Mouse (Mus musculus) intestine, postnatal 0 days (tissue): ENCODE results near the gene Rab12. TPM values are rescaled to one million over a fixed set of nuclear protein-coding genes. Genes with fewer than 3 reads are reported as not detected.

Experiments
- ATAC-seq: fragments of 200-750 bp; cut with Nextera tagmentation; 2 replicates; pipeline ENCODE4 v1.8.0; 2017; ENCODE audit warnings: mild to moderate bottlenecking, moderate TSS enrichment, moderate library complexity
- H3K27ac ChIP-seq: fragments of 300-500 bp; sonication (generic); 2 replicates; pipeline ENCODE4 v1.5.1; 2014; ENCODE audit warnings: mild to moderate bottlenecking, low read depth, low read length, moderate library complexity
- H3K27me3 ChIP-seq: fragments of 300-500 bp; sonication (generic); replicated peaks from 2 replicates; pipeline ENCODE4 v1.6.1; 2014; ENCODE audit warnings: low read length, mixed read lengths; ENCODE audit not compliant: control insufficient read depth, insufficient read depth
- H3K36me3 ChIP-seq: fragments of 300-500 bp; sonication (generic); 2 replicates; pipeline ENCODE4 v1.6.1; 2014; ENCODE audit warnings: mild to moderate bottlenecking, moderate library complexity; ENCODE audit not compliant: control insufficient read depth, insufficient read depth
- H3K4me1 ChIP-seq: fragments of 300-500 bp; sonication (generic); replicated peaks from 2 replicates; pipeline ENCODE4 v1.6.1; 2014; ENCODE audit warnings: antibody characterized with exemption, low read length, mixed read lengths; ENCODE audit not compliant: control insufficient read depth, insufficient read depth
- H3K4me2 ChIP-seq: fragments of 300-500 bp; sonication (generic); replicated peaks from 2 replicates; pipeline ENCODE4 v1.6.1; 2014; ENCODE audit warnings: low read depth, mild to moderate bottlenecking, moderate library complexity
- H3K4me3 ChIP-seq: fragments of 300-500 bp; sonication (generic); 2 replicates; pipeline ENCODE4 v1.5.1; 2014; ENCODE audit warnings: low read depth, low read length
- H3K9ac ChIP-seq: fragments of 300-500 bp; sonication (generic); 2 replicates; pipeline ENCODE4 v1.6.1; 2014; ENCODE audit warnings: mild to moderate bottlenecking, low read depth, low read length
- H3K9me3 ChIP-seq: fragments of 300-500 bp; sonication (generic); 2 replicates; pipeline ENCODE4 v1.6.1; 2016; ENCODE audit warnings: mixed run types; ENCODE audit not compliant: control insufficient read depth
- CTCF ChIP-seq: sonication (generic); IDR thresholded peaks from 2 replicates; pipeline ENCODE4 v1.5.1; 2016; ENCODE audit warnings: low read depth, mild to moderate bottlenecking, control low read depth, antibody characterized with exemption, moderate library complexity
- WGBS: fragments of 180-500 bp; shearing (Covaris S2); extraction: QIAGEN DNeasy Blood & Tissue Kit; methylation state at CpG from one replicate; pipeline ENCODE4 v1.1.7; 2014; 5-methylcytosine and 5-hydroxymethylcytosine counted together
- polyA plus RNA-seq: library from polyadenylated mRNA; unstranded; fragments of >200 nt; fragmentation: Nextera tagmentation; extraction: Ambion mirVana; gene quantifications from 2 replicates; pipeline ENCODE4 v1.2.1, GENCODE M21; 2015

Rab12 gene
- polyA plus RNA-seq, 1 experiment from 2014 or later, result 20.1 TPM

DNA sequence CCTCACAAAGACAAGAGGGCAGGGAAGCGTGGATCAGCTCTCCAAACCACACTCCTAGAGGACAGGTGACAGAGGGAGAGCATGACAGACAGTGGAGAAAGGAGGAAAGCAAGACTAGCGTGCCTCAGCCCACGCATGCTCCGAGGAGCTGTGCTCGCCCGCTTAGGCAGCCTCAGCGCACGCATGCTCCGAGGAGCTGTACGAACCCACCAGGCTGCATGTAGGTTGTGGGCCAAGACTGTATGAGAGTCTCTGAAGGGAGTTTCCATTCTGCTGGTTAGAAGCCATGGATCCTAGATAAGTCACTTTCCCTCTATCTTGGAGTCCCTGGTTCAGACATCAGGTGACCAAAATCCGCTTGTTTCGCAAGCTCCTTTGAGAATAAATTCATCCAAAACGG lies 40.2 kb downstream of the Rab12 start:
- Histone ChIP-seq H3K9ac (no peak overlapping the region), H3K4me3 (peak overlapping the region; percentile 11; the same call in 1 of the 2 replicates), H3K27me3 (0 out of 2 replicates have a peak, but pooled peaks cover 9% of the 10 kb centered on the region), H3K4me1 (no peaks in the 10 kb centered on the region), H3K36me3 (no peaks in the 10 kb centered on the region), H3K27ac (no peak overlapping the region), H3K9me3 (no peaks in the 10 kb centered on the region), H3K4me2 (peak overlapping the region; percentile 37)
- no peak for TF ChIP-seq CTCF
- ATAC-seq, result no peak
- 31% methylated on average over 13 of the region's 13 CpGs for WGBS

DNA sequence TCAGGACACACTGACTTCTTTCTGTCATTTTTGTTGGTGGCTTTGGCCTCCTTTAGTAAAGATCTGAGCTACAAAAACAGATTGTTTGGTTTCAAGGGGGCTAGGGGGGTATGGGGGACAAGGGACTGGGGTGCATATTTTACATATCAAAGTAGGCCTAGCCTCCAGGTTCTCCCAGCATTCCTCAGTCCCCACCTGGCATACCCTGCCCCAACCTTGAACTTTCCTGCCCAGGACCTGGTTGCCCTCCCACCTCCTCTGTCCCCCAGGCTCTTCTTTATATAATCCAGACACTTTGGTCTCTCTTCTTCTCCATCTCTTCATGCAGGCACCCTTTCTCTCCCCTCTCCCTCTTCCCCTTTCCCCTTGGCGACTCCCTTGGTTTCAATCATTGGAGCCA lies 46.3 kb downstream of the Rab12 start:
- no peak for TF ChIP-seq CTCF
- 89% methylated on average over 1 of the region's 1 CpGs for WGBS
- no peak overlapping the region for H3K9ac ChIP-seq
- H3K27me3 ChIP-seq, result no peaks in the 10 kb centered on the region
- H3K4me3 ChIP-seq, result no peak overlapping the region
- H3K9me3 ChIP-seq, result no peaks in the 10 kb centered on the region
- no peak for ATAC-seq
- H3K27ac ChIP-seq, result no peak overlapping the region
- no peak overlapping the region for H3K4me2 ChIP-seq
- no peaks in the 10 kb centered on the region for H3K36me3 ChIP-seq
- no peaks in the 10 kb centered on the region for H3K4me1 ChIP-seq

DNA sequence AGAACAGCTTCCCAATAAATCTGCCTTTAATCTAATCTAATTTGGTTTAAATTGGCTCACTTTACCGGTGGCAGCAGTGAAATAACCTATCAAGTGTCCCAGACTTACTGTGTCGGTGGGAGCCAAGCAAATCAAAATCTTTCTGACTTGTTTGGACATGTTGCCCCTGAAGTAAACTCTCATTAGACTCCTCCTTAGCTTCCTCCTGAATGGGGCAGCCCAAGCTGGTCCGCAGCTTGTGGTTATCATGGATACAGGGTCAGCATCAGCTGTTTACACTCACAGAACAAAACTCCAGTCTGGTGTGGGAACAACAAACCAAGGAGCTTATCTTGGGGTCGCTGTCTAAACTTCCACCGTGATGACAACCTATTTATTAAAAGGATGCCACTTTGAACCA lies 47.8 kb downstream of the Rab12 start:
- ATAC-seq, result no peak
- TF ChIP-seq CTCF, result no peak
- H3K27me3 ChIP-seq, result no peaks in the 10 kb centered on the region
- WGBS, result 47% methylated on average over 5 of the region's 5 CpGs
- no peak overlapping the region for H3K4me3 ChIP-seq
- no peak overlapping the region for H3K9ac ChIP-seq
- H3K27ac ChIP-seq, result no peak overlapping the region
- H3K36me3 ChIP-seq, result no peaks in the 10 kb centered on the region
- no peaks in the 10 kb centered on the region for H3K4me1 ChIP-seq
- no peaks in the 10 kb centered on the region for H3K9me3 ChIP-seq
- no peak overlapping the region for H3K4me2 ChIP-seq

DNA sequence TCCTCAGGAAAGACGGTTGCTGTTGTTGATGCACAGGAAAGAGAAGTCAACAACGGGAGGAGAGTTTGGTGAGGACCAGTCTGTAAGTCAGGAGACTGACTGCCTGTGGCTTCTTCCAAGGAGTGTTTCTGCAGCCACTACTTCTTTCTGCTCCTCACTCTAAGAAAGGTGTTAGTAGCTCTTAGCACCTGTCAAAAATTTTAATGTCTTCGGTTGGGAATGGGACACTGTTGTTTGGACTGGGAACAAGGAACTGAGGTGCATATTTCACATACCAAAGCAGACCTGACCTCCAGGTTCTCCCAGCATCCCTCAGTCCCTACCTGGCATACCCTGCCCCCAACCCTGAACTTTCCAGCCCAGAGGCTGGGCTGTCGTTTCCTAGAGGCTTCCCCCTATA lies 48.3 kb downstream of the Rab12 start:
- no peak for ATAC-seq
- 58% methylated on average over 4 of the region's 4 CpGs for WGBS
- H3K4me2 ChIP-seq, result no peak overlapping the region

DNA sequence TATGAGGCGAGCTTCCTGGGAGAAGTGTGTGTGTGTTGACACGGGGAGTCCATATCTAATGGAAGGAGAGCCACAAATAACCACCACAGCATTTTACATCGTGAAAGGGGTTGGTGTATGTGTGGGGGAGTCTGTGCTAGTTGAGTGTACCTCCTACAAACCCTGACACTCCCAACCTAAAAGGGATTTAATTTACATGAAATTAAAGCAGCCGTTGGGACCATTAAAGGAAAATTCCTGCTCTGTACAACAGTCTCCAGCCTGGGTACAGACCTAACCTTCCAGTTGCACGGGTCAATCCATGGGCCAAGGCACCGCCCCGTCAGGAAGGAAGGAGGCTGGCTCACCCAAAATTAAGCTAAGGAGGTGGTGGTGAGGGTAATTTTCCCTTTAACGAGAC lies 49.5 kb downstream of the Rab12 start:
- Histone ChIP-seq H3K4me3 (no peak overlapping the region), H3K9ac (no peak overlapping the region), H3K36me3 (no peaks in the 10 kb centered on the region), H3K4me1 (no peaks in the 10 kb centered on the region), H3K9me3 (no peaks in the 10 kb centered on the region), H3K27me3 (no peaks in the 10 kb centered on the region), H3K27ac (no peak overlapping the region), H3K4me2 (no peak overlapping the region)
- TF ChIP-seq CTCF, result no peak
- no peak for ATAC-seq
- WGBS, result 55% methylated on average over 8 of the region's 8 CpGs

More for the DNA sequence above, 48.3 kb downstream of the Rab12 start:
- Histone ChIP-seq H3K9me3 (no peaks in the 10 kb centered on the region), H3K27me3 (no peaks in the 10 kb centered on the region), H3K27ac (no peak overlapping the region), H3K9ac (no peak overlapping the region), H3K36me3 (no peaks in the 10 kb centered on the region), H3K4me3 (no peak overlapping the region), H3K4me1 (no peaks in the 10 kb centered on the region)
- TF ChIP-seq CTCF, result no peak

DNA sequence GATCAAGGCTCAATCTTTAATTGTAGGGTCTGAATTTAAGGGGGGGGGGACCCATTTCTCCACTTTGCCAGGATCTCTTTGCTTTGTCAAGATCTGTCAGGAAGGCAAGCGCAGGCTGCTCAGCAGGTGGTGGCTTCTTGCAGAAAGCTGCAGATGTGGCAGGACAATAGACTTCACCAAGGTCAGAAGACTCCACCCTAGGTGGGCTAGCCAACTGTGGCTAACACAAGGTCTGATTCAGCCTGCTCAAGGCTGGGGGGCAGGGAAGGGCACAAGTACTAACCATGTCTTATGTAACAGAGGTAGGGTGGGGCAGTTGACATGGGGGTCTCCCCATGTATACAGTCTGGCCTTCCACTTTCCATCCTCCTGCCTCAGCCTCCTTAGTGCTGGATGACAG lies 62.3 kb downstream of the Rab12 start:
- H3K4me2 ChIP-seq, result no peak overlapping the region
- 0 out of 2 replicates have a peak, but pooled peaks cover 3% of the 10 kb centered on the region for H3K27me3 ChIP-seq
- no peaks in the 10 kb centered on the region for H3K36me3 ChIP-seq
- no peak for ATAC-seq
- H3K9ac ChIP-seq, result no peak overlapping the region
- WGBS, result 84% methylated on average over 1 of the region's 1 CpGs
- H3K27ac ChIP-seq, result no peak overlapping the region
- no peaks in the 10 kb centered on the region for H3K4me1 ChIP-seq
- no peaks in the 10 kb centered on the region for H3K9me3 ChIP-seq
- H3K4me3 ChIP-seq, result no peak overlapping the region
- TF ChIP-seq CTCF, result no peak

DNA sequence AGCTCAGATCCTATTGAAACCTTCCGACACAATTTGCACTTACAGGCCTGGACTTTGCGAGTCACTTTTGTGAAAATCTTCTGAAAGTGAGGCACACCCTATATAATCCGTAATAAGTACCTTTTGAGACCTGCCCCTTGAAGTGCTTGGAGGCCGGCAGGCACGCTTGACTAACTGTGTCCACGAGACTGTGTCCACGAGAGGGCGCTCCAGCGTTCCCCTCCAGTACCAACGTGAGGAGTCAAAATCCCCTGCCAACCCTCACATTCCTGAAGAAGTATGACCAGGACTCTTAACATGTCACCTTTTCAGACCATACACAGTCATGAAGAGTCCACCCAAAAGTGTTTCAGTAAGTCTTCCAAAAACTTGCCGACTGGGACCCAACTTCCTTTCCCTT lies 68.4 kb downstream of the Rab12 start:
- Histone ChIP-seq H3K4me1 (no peaks in the 10 kb centered on the region), H3K27me3 (peaks cover 44% of the 10 kb centered on the region), H3K36me3 (no peaks in the 10 kb centered on the region), H3K4me2 (peak overlapping the region; percentile 97), H3K27ac (no peak overlapping the region), H3K9ac (no peak overlapping the region), H3K9me3 (no peaks in the 10 kb centered on the region), H3K4me3 (peak overlapping the region; percentile 68; the same call in 1 of the 2 replicates)
- peak; percentile 91 for TF ChIP-seq CTCF
- ATAC-seq, result no peak
- 3% methylated on average over 11 of the region's 11 CpGs for WGBS
